Mouse (Mus musculus) left cerebral cortex, adult 2 months (tissue): ENCODE measurements around the gene Rpl29. TPM values are rescaled to one million over a fixed set of nuclear protein-coding genes. Genes with fewer than 3 reads are reported as not detected.

ENCODE experiments used
- DNase-seq, 2 experiments: peaks; one replicate each; pipeline ENCODE4 v3.0.0; 2021 to 2022; ENCODE audit warnings: low spot score in 2 of 2, mixed read lengths in 1 of 2; ENCODE audit errors: extremely low spot score in 1 of 2
- H3K27ac ChIP-seq: fragments of 200-600 bp; 2 replicates; pipeline ENCODE4 v1.8.1; 2022
- H3K4me3 ChIP-seq: fragments of 200-600 bp; 2 replicates; pipeline ENCODE4 v1.8.1; 2022
- CTCF ChIP-seq: fragments of 200-600 bp; IDR thresholded peaks from 2 replicates; pipeline ENCODE4 v1.8.1; 2022; ENCODE audit warnings: antibody characterized with exemption, mild to moderate bottlenecking, moderate library complexity
- intact Hi-C: fragments of 180-260 bp; cut with DNase I; formaldehyde crosslinking; loops from one replicate; pipeline ENCODE4 v1.15.1; 2025
- long read RNA-seq, 2 experiments: library from polyadenylated mRNA; stranded (forward); transcript quantifications; one replicate each; pipeline ENCODE4 v2.0.0; 2021; ENCODE audit warnings: borderline mapping rate in 2 of 2
- total RNA-seq, 2 experiments: library from RNA; stranded (reverse); gene quantifications; 2 replicates each; pipeline ENCODE4 v1.2.3; 2021

The Rpl29 gene
- 100 to 1,000 TPM; 273 to 308 TPM for total RNA-seq
- long read RNA-seq, experiment 1, transcript Rpl29-203 (4 exons, 733 nt) = major isoform, 27 of 40 reads
- long read RNA-seq, experiment 1, transcript Rpl29-206 (4 exons, 466 nt) = minor isoform, 9 of 40 reads
- long read RNA-seq, experiment 1, partial matches to known transcripts = 0 of 40 reads
- long read RNA-seq, experiment 1, other reads (novel, unspliced or antisense) = 2 of 40 reads
- long read RNA-seq, experiment 2, transcript Rpl29-203 (4 exons, 733 nt) = major isoform, 21 of 34 reads
- long read RNA-seq, experiment 2, partial matches to known transcripts = 0 of 34 reads
- long read RNA-seq, experiment 2, other reads (novel, unspliced or antisense) = 5 of 34 reads

DNA sequence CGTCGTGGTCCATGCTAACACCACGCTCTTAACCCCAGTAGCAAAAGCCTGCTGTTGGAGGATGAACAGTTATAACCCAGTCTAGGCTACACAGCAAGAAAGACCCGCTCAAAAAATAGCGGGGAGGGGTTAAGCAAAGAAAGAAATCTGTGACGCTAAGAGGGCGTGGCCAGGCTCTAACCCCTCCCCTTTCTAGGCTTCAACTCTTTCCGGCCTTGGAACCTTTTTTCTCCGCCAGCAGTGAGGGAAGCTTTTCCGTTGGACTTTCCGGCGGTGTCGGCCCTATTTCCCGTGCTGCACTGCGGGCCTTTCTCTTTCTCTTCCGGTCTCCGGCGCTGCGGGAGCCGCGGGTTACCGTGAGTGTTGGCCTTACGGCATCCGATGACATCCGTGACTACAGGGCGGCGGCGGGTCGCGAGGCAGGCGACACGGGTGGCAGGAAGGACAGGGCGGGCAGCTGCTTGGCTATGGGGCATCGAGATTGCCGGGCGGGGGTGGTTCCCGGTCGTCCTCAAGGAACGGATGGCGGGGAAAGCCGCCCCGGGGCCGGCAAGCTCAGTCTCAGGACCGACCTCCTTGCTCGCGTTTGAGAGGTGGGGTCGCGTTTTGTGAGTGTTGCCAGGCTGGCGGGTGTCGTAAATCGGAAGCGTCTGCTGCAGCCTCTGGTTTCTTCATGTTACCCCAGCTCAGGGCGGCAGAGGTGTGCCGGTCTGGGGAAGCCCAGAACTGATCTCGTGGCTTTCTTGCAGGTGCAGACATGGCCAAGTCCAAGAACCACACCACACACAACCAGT lies at the start of gene Rpl29:
Rpl29 (plus strand) TSS at position 234 of the 794 bp plus-strand sequence.
- H3K27ac ChIP-seq = peak within 1 kb of the TSS; percentile 95
- DNase-seq = peak; percentile 92 to 94
- H3K4me3 ChIP-seq = peak within 1 kb of the TSS; percentile 75
- intact Hi-C loops = loop anchor here (2.0 to 10.0 kb wide), 3 partner anchors 47 to 255 kb away; partner anchors contain the start of genes Parp3 and Wdr82
- TF ChIP-seq CTCF = no peak

DNA sequence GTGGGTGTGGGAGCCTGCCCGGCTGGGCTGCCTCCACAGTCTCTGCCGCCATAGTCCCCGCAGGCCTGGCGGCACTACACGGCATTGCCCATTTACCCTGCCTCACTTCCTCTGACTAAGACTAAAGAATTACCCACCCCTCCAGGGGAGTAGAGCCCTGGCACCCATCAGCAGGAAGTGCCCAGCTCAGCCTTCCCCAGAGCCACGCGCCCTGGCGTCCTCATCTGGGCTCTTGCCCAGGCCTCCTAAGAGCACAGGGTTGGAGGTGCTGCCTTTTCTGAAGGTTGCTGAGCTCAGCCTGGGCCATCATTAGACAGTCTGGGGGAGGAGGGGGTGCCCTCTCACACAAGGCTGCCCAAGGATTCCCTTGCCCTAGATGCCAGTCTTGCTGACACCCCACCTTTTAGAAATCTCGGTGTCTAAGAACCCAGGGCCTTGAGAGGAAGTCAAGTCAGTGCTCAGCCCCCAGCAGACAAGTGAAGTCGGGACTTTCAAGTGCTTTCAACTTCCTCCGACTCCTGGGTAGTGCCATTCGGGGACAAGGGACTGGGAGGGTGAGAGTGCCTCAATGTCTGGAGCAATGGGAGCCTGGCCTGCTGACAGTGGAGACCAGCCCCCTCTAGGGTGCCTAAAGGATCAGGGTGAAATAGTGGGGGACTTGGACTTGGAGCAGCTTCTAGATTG lies 42.9 kb upstream of the Rpl29 start:
- no peak; the same call in 1 of the 2 replicates for TF ChIP-seq CTCF
- H3K4me3 ChIP-seq = no peak overlapping the region
- DNase-seq = no peak
- intact Hi-C loops = no loop called here
- H3K27ac ChIP-seq = no peak overlapping the region; the same call in 1 of the 2 replicates

DNA sequence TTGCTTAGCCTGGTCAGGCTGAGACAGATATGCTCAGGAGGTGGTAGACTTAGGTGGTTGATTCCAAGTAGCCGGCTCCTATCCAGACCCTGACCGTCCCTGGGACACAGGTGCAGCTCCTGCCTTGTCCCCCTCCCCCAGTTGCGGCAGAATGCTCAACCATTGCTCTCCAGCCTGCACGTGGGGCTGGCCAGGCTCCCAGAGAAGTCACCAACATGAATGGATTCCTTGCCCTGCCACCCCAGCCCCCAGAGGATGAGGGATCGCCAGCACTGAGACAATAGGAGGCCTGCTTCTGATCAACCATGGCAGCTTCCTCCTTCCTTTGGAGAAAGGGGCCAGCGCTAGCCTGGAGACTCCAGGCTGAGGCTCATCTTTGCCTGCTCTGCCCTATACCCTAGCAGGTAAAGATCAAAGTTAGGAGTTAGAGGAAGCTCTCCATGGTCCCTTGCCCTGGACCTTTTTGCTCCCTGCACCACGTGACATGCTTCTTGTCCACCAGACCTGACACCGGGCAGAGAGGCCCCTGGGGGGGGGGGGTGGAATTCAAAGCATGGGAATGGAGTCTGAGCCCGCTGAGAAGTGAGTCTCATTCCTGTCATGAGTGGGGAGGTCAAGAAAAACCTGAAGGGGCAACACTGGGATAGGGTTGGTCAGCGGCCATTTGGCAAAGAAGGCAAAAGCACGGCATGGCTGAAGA lies 36.3 kb upstream of the Rpl29 start:
- DNase-seq = no peak
- no peak for TF ChIP-seq CTCF
- Histone ChIP-seq H3K27ac (no peak overlapping the region), H3K4me3 (no peak overlapping the region)
- intact Hi-C loops = no loop called here

DNA sequence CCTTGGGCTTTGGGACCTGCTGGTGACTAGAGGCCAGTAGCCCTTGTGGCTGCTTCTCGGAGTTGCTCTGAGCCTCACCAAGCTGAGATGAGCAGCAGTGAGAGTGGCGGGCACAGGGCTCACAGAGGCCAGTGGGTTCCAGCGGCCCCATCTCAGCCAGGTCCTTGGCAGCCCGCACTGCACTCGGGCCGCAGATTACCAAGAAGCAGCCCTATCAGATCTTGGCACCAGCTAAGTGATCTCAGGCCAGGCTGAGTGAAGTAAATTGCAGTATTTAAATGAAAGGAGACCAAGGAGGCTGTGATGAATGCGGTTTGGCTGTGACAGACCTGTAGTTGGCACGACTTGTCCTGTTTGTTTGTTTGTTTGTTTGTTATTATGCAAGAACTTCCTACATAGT lies 35.7 kb upstream of the Rpl29 start:
- no peak for DNase-seq
- Histone ChIP-seq H3K4me3 (no peak overlapping the region), H3K27ac (no peak overlapping the region)
- TF ChIP-seq CTCF = no peak
- intact Hi-C loops = no loop called here

DNA sequence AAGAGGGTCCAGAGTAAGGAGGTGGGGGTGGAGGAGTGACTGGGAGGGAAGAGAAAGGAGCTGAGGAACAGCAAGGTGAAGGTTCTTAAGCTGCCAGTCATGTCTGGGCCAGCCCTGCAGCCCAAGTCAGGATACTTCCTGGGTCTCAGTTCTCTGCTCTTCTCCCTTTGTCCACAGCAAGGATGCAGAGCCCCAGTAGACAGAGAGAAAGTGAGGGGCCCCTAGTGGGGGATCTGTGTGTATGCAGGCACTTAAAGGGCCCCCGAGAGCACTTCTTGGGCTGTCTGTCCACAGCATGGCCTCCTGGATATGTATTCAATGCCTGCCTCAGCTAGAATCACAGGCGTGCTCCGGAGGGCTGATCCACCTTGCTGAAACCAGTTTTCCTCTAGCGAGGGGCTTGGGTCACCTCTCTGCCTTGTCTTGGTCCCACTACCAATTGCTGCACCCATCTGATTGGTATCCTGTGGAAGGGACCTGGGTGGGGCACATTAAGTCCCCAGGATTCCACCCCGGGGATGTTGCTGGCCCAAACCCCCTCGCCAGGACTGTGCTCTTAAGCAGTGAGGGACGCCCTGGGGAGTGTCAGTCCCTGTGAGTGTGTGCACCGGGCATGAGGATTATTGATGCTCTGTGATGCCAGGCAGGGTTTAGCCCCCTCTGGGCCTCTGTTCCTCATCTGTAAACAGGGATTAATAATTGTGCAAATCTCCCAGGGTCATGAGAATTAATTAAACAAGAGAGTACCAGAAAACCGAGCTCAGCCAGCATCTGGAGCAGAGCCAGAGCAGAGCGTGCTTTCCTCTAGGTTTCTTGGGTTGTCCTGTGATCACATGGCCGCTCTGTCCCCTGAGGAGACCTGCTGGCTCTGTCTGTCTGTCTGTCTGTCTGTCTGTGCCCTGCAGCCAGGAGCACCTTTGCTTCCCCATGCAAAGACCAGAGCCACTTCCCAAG lies 34.3 kb upstream of the Rpl29 start:
- DNase-seq = no peak
- peak; percentile 61 for TF ChIP-seq CTCF
- intact Hi-C loops = no loop called here
- no peak overlapping the region for H3K4me3 ChIP-seq
- no peak overlapping the region for H3K27ac ChIP-seq

DNA sequence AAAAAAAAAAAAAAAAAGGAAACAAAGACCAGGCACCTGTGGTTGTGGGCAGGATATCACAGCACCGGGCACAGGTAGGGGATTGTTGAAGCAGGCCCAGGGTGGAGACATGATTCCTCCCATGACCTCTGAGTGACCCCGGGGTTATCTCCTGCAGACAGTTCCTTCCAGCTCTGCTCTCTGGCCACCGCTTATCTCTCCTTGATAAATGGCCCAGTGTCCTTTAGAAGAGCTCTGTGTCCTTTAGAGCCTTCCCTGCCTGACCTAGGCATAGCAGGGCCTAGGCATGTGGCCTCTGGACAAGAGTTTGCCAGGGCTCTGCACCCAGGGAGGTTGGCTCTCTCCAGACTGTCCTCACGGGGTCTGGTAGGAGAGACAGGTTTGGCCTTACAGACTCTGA lies 31.5 kb upstream of the Rpl29 start:
- Histone ChIP-seq H3K4me3 (no peak overlapping the region), H3K27ac (no peak overlapping the region)
- TF ChIP-seq CTCF = no peak
- no peak for DNase-seq
- intact Hi-C loops = no loop called here

DNA sequence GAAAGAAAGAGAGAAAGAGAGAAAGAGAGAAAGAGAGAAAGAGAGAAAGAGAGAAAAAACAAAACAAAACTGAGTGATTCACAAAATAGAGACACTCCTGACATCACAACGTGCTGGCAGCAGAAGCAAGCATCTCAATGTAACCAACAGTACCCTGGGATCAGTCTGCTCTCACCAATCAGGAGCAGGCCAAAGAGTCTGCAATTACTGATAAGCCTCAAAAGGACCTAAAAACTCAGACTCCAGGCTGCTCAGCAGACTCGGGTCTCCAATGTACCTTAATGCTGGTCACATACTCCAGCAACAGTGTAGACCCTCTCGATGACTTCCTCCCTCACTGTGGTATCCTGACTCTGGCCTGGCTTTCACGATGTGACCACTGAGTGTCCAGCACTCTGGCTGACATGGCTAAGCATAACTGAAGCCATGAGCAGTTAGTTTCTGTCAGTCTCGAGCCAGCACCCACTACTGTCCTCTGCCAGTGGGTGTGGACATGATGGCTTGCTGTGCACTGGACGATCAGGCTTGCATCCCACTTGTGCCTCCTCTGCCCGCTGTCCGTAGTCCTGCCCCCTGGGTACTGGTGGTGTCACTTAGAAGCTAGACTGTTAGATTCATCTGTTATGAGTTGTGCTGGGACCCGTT lies 30.5 kb upstream of the Rpl29 start:
- no peak overlapping the region for H3K27ac ChIP-seq
- intact Hi-C loops = no loop called here
- DNase-seq = no peak
- H3K4me3 ChIP-seq = no peak overlapping the region
- TF ChIP-seq CTCF = no peak

DNA sequence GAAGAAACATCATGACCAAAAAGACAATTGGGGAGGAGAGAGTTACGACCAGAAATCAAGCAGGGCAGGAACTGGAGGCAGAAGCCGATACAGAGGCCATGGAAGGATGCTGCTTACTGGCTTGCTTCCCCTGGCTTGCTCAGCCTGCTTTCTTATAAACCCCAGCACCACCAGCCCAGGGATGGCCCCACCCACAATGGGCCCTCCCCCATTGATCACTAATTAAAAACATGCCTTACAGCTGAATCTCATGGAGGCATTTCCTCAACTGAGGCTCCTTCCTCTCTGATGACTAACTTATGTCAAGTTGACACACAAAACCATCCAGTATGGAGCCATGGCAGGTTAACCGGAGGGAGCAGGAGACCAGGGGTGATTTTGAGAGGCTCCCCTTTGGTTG lies 29.4 kb upstream of the Rpl29 start:
- TF ChIP-seq CTCF = no peak
- no peak for DNase-seq
- intact Hi-C loops = no loop called here
- Histone ChIP-seq H3K27ac (no peak overlapping the region), H3K4me3 (no peak overlapping the region)

DNA sequence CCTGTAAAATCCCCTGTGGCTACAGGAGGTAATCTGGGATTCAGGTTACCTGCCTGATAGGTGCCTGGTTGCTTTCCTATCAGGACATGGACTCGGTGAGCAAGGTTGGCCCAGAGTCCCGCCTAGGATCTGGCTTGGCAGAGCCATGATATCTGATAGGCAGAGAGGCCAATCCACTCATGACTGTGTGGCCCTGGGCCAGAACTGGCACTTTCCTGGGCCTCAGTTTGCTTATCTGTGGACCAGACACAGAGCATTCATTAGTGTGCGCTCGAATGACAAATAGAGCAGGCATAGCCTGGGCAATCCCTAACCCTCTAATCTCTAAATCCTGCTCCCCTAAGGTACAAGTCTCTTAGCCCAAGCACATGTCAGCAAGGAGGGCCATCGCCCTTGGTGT lies 27.1 kb upstream of the Rpl29 start:
- peak overlapping the region; percentile 87 for H3K27ac ChIP-seq
- H3K4me3 ChIP-seq = no peak overlapping the region
- no peak for TF ChIP-seq CTCF
- no peak for DNase-seq
- intact Hi-C loops = loop anchor here (2.0 kb wide), 3 partner anchors 17 to 101 kb away; no protein-coding TSS in a partner anchor
